Mouse (Mus musculus): Measurements from ENCODE around the gene Cdc42ep2.

GRCm38 (mm10) chr19:5927026-5927425 lies 2.4 kb upstream of the Cdc42ep2 start:
- TF ChIP-seq CTCF (conservative IDR thresholded peaks at IDR 0.05; ENCODE audit: low read length) = no peak
- TF ChIP-seq NANOG (IDR thresholded peaks at IDR 0.05; ENCODE audit: borderline replicate concordance, low read length) = no peak
- TF ChIP-seq POU5F1 (IDR thresholded peaks at IDR 0.05; ENCODE audit: borderline replicate concordance, low read length) = no peak
